Mouse (Mus musculus): ENCODE results near the gene Ccdc30. TPM values are rescaled to one million over a fixed set of nuclear protein-coding genes. Genes with fewer than 3 reads are reported as not detected.

Gene Ccdc30
- polyA plus RNA-seq, 1 experiment from 2014 or later: 7.5 TPM

Other genes starting within 250 kb of the Ccdc30 start
- 8.6 and 9.5 TPM in 2 replicates for gene Zfp691, start 241.3 kb downstream of the Ccdc30 start, polyA plus RNA-seq (2015; fragmentation: Nextera tagmentation; extraction: Ambion mirVana)
- gene Ermap, start 225.5 kb downstream of the Ccdc30 start, polyA plus RNA-seq (2015; fragmentation: Nextera tagmentation; extraction: Ambion mirVana): 1.5 and 3.6 TPM in 2 replicates
- gene Svbp, start 220.2 kb downstream of the Ccdc30 start, polyA plus RNA-seq (2015; fragmentation: Nextera tagmentation; extraction: Ambion mirVana): 223 and 237 TPM in 2 replicates
- gene Tmem269, start 197.3 kb downstream of the Ccdc30 start, polyA plus RNA-seq (2015; fragmentation: Nextera tagmentation; extraction: Ambion mirVana): 0.11 TPM in 1 of 2 replicates, not detected in the other
- 39.9 and 40.7 TPM in 2 replicates for gene AU022252, start 182.8 kb downstream of the Ccdc30 start, polyA plus RNA-seq (2015; fragmentation: Nextera tagmentation; extraction: Ambion mirVana)
- 61.2 and 63.5 TPM in 2 replicates for gene P3h1, start 182.6 kb downstream of the Ccdc30 start, polyA plus RNA-seq (2015; fragmentation: Nextera tagmentation; extraction: Ambion mirVana)
- 0.09 and 0.15 TPM in 2 replicates for gene Cldn19, start 160.1 kb downstream of the Ccdc30 start, polyA plus RNA-seq (2015; fragmentation: Nextera tagmentation; extraction: Ambion mirVana)
- 637 TPM in 2 replicates for gene Ybx1, start 120.9 kb downstream of the Ccdc30 start, polyA plus RNA-seq (2015; fragmentation: Nextera tagmentation; extraction: Ambion mirVana)
- gene Ppih, start 95.0 kb downstream of the Ccdc30 start, polyA plus RNA-seq (2015; fragmentation: Nextera tagmentation; extraction: Ambion mirVana): 105 and 108 TPM in 2 replicates
- gene Ppcs, start 6.9 kb upstream of the Ccdc30 start, polyA plus RNA-seq (2015; fragmentation: Nextera tagmentation; extraction: Ambion mirVana): 29.3 and 33.0 TPM in 2 replicates
- gene Zmynd12, start 7.3 kb upstream of the Ccdc30 start, polyA plus RNA-seq (2015; fragmentation: Nextera tagmentation; extraction: Ambion mirVana): 0.19 and 0.34 TPM in 2 replicates
- gene Rimkla, start 77.1 kb upstream of the Ccdc30 start, polyA plus RNA-seq (2015; fragmentation: Nextera tagmentation; extraction: Ambion mirVana): 0.96 and 1.2 TPM in 2 replicates
- 25.1 and 26.9 TPM in 2 replicates for gene Foxj3, start 121.5 kb upstream of the Ccdc30 start, polyA plus RNA-seq (2015; fragmentation: Nextera tagmentation; extraction: Ambion mirVana)
- 4.9 and 5.8 TPM in 2 replicates for gene Frg2f1, start 124.0 kb upstream of the Ccdc30 start, polyA plus RNA-seq (2015; fragmentation: Nextera tagmentation; extraction: Ambion mirVana)
- not detected in 2 replicates for gene Guca2a, start 222.2 kb upstream of the Ccdc30 start, polyA plus RNA-seq (2015; fragmentation: Nextera tagmentation; extraction: Ambion mirVana)
- gene Guca2b, start 243.4 kb upstream of the Ccdc30 start, polyA plus RNA-seq (2015; fragmentation: Nextera tagmentation; extraction: Ambion mirVana): not detected in 2 replicates

Measured in limb, embryonic 13.5 days (tissue).